Mouse (Mus musculus): ENCODE measurements at regions not wholly inside any gene's neighbourhood (a gene's known extent, or its start where the extent isn't known, plus 50 kb on each side); places are given as distances from the start of the nearest gene placed in this dataset.

- TF ChIP-seq CTCF (IDR thresholded peaks at IDR 0.05; ENCODE audit: borderline replicate concordance, insufficient read depth, low read depth, low read length) (no peak), POLR2A (IDR thresholded peaks at IDR 0.05; ENCODE audit: borderline replicate concordance, insufficient read depth, low read length) (no peak)
These were observed 310.4 kb upstream of the Fam241a start for GRCm38 (mm10) chr3:128206483-128206882.
